Mouse (Mus musculus): ENCODE results near the gene Phf10. TPM values are rescaled to one million over a fixed set of nuclear protein-coding genes. Genes with fewer than 3 reads are reported as not detected.
A peak's percentile ranks its signal among the peaks of the same experiment; 100 is the strongest.

The Phf10 gene
- polyA plus RNA-seq, 1 experiment from 2014 or later: 24.5 TPM

DNA sequence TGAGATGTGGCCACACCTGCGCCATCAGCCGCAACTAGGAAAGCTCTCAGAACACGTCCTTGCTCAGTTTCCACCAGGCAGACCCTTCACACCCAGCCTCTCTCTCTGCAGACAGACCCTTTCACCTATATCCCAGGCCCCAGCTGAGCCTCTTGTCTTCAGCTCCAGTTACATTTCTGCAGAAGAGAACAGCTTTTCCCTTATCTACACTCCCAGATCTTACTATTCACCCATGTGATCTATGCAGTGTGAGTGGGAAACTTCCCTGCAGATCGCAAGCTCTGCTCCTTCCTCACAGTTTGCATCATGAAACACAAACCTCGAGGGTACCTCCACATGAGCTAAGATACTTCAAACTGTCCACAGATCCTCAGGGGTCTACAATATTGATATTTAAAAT, 29.6 kb downstream of the Phf10 start:
- no peak for DNase-seq (ENCODE audit: low spot score)
- Histone ChIP-seq H3K4me3 (no peak overlapping the region), H3K4me1 (replicated peaks) (no peaks in the 10 kb centered on the region), H3K36me3 (no peaks in the 10 kb centered on the region), H3K27me3 (ENCODE audit: insufficient read depth, poor library complexity, severe bottlenecking) (no peaks in the 10 kb centered on the region), H3K27ac (no peak overlapping the region), H3K9me3 (no peaks in the 10 kb centered on the region)
- WGBS: 84% methylated on average over 5 of the region's 5 CpGs

DNA sequence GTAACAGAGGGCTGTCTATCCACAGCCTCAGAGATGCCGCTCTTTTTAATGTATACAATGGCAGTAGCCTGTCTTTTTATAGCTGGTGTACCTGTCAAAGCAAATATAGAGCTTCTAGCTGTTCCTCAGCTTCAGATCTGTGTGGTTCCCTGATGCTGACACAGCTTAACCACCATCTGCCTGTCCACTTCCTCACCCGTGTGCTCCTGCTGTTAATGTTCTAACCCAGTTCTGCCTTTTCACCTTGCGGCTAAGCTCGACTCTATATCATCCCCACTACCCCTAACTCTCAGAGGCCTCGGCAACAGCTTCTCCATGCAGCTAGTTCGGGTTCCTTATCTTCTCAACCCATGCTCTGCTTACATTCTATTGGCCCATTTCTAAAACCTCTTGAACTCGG, 30.4 kb downstream of the Phf10 start:
- WGBS: 90% methylated on average over 7 of the region's 7 CpGs
- Histone ChIP-seq H3K27ac (no peak overlapping the region), H3K4me3 (no peak overlapping the region), H3K9me3 (no peaks in the 10 kb centered on the region), H3K27me3 (ENCODE audit: insufficient read depth, poor library complexity, severe bottlenecking) (no peaks in the 10 kb centered on the region), H3K4me1 (replicated peaks) (no peaks in the 10 kb centered on the region), H3K36me3 (no peaks in the 10 kb centered on the region)
- no peak for DNase-seq (ENCODE audit: low spot score)

DNA sequence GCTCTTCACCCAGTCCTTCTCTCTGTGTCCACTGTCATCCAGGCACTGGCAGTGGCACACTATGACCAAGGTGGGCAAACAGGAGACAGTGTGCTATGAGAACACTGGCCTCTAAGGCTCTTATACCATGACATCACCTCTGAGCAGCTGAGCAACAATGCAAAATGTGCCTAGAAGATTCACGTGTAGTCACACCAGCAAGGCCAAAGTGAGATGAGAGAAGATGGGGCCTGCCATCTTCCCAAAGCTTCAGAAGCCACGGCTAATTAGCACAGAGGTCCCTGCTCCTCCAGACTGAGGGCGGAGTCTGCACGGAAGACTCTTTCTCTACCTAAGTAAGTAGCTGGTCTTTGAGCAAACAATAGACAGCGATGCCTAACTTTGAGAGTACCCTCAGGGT, 32.4 kb downstream of the Phf10 start:
- no peaks in the 10 kb centered on the region for H3K9me3 ChIP-seq
- no peaks in the 10 kb centered on the region for H3K27me3 ChIP-seq (ENCODE audit: insufficient read depth, poor library complexity, severe bottlenecking)
- DNase-seq (ENCODE audit: low spot score): no peak
- H3K36me3 ChIP-seq: no peaks in the 10 kb centered on the region
- no peak overlapping the region for H3K4me3 ChIP-seq
- H3K27ac ChIP-seq: no peak overlapping the region
- 80% methylated on average over 5 of the region's 5 CpGs for WGBS
- no peaks in the 10 kb centered on the region for H3K4me1 ChIP-seq (replicated peaks)

DNA sequence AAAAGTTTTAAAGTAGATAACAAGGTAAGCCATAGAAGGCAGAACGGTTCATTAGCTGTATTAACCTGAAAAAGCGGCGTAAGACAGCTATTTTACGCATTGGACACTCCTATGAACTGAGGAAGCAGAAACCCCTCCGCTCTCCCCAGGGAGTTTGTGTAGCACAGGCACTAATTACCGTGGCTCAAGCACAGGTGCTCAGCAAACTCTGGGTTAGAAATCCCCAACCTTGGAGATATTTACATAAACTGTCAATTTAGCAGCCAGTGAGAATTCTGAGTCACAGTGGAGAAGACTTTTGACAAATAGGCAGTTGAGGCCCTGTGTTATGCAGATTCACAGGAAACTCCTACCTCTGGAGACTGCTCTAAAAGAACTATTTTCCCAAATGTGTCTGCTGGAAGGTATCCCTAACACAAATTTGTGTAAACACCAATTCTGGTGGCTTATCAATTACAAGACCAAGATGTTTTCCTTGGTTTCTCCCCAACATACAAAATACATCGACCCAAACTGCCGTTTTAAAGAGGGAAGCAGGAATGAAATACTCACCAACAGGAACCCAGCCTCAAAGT, 33.3 kb downstream of the Phf10 start:
- 86% methylated on average over 8 of the region's 8 CpGs for WGBS
- Histone ChIP-seq H3K4me3 (no peak overlapping the region), H3K27ac (no peak overlapping the region), H3K9me3 (no peaks in the 10 kb centered on the region), H3K27me3 (ENCODE audit: insufficient read depth, poor library complexity, severe bottlenecking) (no peaks in the 10 kb centered on the region), H3K4me1 (replicated peaks) (no peaks in the 10 kb centered on the region), H3K36me3 (no peaks in the 10 kb centered on the region)
- no peak for DNase-seq (ENCODE audit: low spot score)

GRCm38 (mm10) chr17:14921582-14921981, 39.5 kb downstream of the Phf10 start:
- DNase-seq (ENCODE audit: low spot score): no peak
- H3K36me3 ChIP-seq: no peaks in the 10 kb centered on the region
- no peak overlapping the region for H3K4me3 ChIP-seq
- no peaks in the 10 kb centered on the region for H3K27me3 ChIP-seq (ENCODE audit: insufficient read depth, poor library complexity, severe bottlenecking)
- 70% methylated on average over 6 of the region's 6 CpGs for WGBS
- H3K9me3 ChIP-seq: no peaks in the 10 kb centered on the region
- no peak overlapping the region for H3K27ac ChIP-seq
- H3K4me1 ChIP-seq (replicated peaks): no peaks in the 10 kb centered on the region

- no peak overlapping the region for H3K27ac ChIP-seq
- no peaks in the 10 kb centered on the region for H3K4me1 ChIP-seq (replicated peaks)
- H3K27me3 ChIP-seq (ENCODE audit: insufficient read depth, poor library complexity, severe bottlenecking): no peaks in the 10 kb centered on the region
- no peaks in the 10 kb centered on the region for H3K9me3 ChIP-seq
- no peak overlapping the region for H3K4me3 ChIP-seq
- no peaks in the 10 kb centered on the region for H3K36me3 ChIP-seq
- DNase-seq (ENCODE audit: low spot score): no peak
- WGBS: 91% methylated on average over 8 of the region's 8 CpGs
These were observed 43.2 kb downstream of the Phf10 start for GRCm38 (mm10) chr17:14917866-14918265.

DNA sequence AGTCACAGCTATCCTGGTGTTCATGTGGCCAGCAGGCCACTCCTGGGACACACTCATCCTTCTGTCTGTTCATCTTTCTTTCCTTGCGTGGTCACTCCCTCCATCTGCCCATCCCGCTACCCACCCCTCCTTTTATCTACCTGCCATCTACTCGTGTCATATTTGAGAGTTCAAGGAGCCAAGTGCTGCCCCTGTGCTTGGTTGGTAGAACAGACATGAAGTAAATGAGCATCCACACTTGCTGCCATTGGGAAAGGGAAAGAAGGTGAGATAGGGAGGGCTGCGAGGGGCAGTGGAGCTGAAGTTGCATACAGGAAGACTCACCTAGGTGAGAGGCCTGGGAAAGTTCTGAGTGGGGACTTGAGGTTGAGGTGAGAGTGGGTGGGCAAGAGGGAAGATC, 46.7 kb downstream of the Phf10 start:
- no peaks in the 10 kb centered on the region for H3K36me3 ChIP-seq
- no peak for DNase-seq (ENCODE audit: low spot score)
- H3K27ac ChIP-seq: no peak overlapping the region
- no peaks in the 10 kb centered on the region for H3K27me3 ChIP-seq (ENCODE audit: insufficient read depth, poor library complexity, severe bottlenecking)
- H3K4me3 ChIP-seq: no peak overlapping the region
- 87% methylated on average over 4 of the region's 4 CpGs for WGBS
- no peaks in the 10 kb centered on the region for H3K4me1 ChIP-seq (replicated peaks)
- no peaks in the 10 kb centered on the region for H3K9me3 ChIP-seq

- WGBS: 85% methylated on average over 8 of the region's 8 CpGs
These were observed 48.1 kb downstream of the Phf10 start for GRCm38 (mm10) chr17:14912981-14913380.

DNA sequence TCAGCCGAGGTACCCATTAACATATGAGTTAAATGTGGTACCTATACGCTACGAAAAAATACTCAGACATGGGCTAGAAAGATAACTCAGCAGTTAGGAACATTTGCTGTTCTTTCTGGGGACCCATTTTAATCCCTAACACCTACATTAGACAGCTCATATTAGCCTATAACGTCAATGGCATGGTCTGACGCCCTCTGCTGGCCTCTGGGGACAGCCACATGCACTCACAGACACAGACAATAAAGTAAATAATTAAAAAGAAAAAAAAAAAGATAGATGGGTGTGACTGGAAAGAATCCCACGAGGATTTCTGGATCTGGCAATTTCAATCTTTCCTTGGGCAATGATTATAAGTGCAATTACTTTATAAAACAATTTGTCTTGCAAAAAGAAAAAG, 48.7 kb downstream of the Phf10 start:
- H3K36me3 ChIP-seq: no peaks in the 10 kb centered on the region
- no peak overlapping the region for H3K27ac ChIP-seq
- no peaks in the 10 kb centered on the region for H3K9me3 ChIP-seq
- WGBS: 55% methylated on average over 6 of the region's 6 CpGs
- no peak for DNase-seq (ENCODE audit: low spot score)
- H3K4me3 ChIP-seq: no peak overlapping the region
- H3K27me3 ChIP-seq (ENCODE audit: insufficient read depth, poor library complexity, severe bottlenecking): no peaks in the 10 kb centered on the region
- H3K4me1 ChIP-seq (replicated peaks): no peaks in the 10 kb centered on the region

More at GRCm38 (mm10) chr17:14912981-14913380, 48.1 kb downstream of the Phf10 start:
- H3K27ac ChIP-seq: no peak overlapping the region
- H3K4me3 ChIP-seq: no peak overlapping the region
- H3K4me1 ChIP-seq (replicated peaks): no peaks in the 10 kb centered on the region
- no peaks in the 10 kb centered on the region for H3K36me3 ChIP-seq
- H3K9me3 ChIP-seq: no peaks in the 10 kb centered on the region
- no peak for DNase-seq (ENCODE audit: low spot score)
- H3K27me3 ChIP-seq (ENCODE audit: insufficient read depth, poor library complexity, severe bottlenecking): no peaks in the 10 kb centered on the region

GRCm38 (mm10) chr17:14910771-14911170, 50.3 kb downstream of the Phf10 start:
- DNase-seq (ENCODE audit: low spot score): no peak
- H3K4me3 ChIP-seq: no peak overlapping the region
- H3K9me3 ChIP-seq: no peaks in the 10 kb centered on the region
- no peaks in the 10 kb centered on the region for H3K36me3 ChIP-seq
- H3K4me1 ChIP-seq (replicated peaks): no peaks in the 10 kb centered on the region
- H3K27ac ChIP-seq: no peak overlapping the region
- no peaks in the 10 kb centered on the region for H3K27me3 ChIP-seq (ENCODE audit: insufficient read depth, poor library complexity, severe bottlenecking)
- 92% methylated on average over 5 of the region's 5 CpGs for WGBS

DNA sequence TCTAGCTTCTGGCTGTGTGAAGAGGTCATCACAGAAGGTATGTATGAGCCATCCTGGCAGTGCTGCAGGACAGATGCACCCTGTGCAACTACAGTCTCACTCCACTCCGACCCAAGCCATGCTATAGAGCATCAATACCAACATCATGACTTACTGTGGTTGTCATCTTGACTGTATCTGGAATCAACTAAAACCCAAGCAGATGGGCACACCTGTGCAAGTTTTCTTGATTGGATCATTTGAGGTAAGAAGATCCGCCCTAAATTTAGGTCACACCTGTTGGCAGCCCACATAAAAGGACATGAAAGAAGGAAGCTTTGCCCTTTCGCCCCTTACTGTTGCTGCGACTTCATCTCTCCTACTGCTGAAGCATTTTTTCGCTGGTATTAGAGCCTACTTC, 51.7 kb downstream of the Phf10 start:
- no peak overlapping the region for H3K4me3 ChIP-seq
- no peaks in the 10 kb centered on the region for H3K36me3 ChIP-seq
- no peaks in the 10 kb centered on the region for H3K4me1 ChIP-seq (replicated peaks)

GRCm38 (mm10) chr17:14907136-14907535, 53.9 kb downstream of the Phf10 start:
- Histone ChIP-seq H3K4me3 (no peak overlapping the region), H3K36me3 (no peaks in the 10 kb centered on the region), H3K27me3 (ENCODE audit: insufficient read depth, poor library complexity, severe bottlenecking) (no peaks in the 10 kb centered on the region), H3K9me3 (no peaks in the 10 kb centered on the region), H3K4me1 (replicated peaks) (no peaks in the 10 kb centered on the region), H3K27ac (no peak overlapping the region)
- WGBS: 76% methylated on average over 12 of the region's 12 CpGs
- no peak for DNase-seq (ENCODE audit: low spot score)

More for the DNA sequence above, 51.7 kb downstream of the Phf10 start:
- Histone ChIP-seq H3K9me3 (no peaks in the 10 kb centered on the region), H3K27ac (no peak overlapping the region), H3K27me3 (ENCODE audit: insufficient read depth, poor library complexity, severe bottlenecking) (no peaks in the 10 kb centered on the region)
- no peak for DNase-seq (ENCODE audit: low spot score)
- 90% methylated on average over 5 of the region's 5 CpGs for WGBS

DNA sequence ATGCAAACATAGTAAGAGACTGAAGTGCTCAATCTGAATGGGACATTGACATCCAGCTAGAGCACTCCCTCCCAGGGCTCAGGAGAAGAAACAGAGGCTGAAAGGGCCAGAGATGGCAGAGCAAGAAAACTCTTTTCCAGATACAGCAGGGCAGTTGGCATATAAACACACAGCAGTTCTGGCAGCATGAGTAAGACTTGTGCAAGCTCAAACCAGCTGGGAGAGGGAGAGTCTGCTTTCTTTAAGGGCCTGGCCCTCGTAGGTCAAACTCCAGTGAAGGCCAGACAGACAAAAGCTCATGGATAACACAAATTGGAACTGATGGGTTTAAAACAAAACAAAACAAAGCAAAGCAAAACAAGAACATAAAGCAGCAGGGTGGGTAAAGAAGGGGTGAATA, 54.5 kb downstream of the Phf10 start:
- DNase-seq (ENCODE audit: low spot score): no peak
- no peaks in the 10 kb centered on the region for H3K36me3 ChIP-seq
- H3K9me3 ChIP-seq: no peaks in the 10 kb centered on the region
- no peak overlapping the region for H3K4me3 ChIP-seq
- no peaks in the 10 kb centered on the region for H3K4me1 ChIP-seq (replicated peaks)
- H3K27me3 ChIP-seq (ENCODE audit: insufficient read depth, poor library complexity, severe bottlenecking): no peaks in the 10 kb centered on the region
- WGBS: 50% methylated on average over 1 of the region's 1 CpGs
- H3K27ac ChIP-seq: no peak overlapping the region

DNA sequence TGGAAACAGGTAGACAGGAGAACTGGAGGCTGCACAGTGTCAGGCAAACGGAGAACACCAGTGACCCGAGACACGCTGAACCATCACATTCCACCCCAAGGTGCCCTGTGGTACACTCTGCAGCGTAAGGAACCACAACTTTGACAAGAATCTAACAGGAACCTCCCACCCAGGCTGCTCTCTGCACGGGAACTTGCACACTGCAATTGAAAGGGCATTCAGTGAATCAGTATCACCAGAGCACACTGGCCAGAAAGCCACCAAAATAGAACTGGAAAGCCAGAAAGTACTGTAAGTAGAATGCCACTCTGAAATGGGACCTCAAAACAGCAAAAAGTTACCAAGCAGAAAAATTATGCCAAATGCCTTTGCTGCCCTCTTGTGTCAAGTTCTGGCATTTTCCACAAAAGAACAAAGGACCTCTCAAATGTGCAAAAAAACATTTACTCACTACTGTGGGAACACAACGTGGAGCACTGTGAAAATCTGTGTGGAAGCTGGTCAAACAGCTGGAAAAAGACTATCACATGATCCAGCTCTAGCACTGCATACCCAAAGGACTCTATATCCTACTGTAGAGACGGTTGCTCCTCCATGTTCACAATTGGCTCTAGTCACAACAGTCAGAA, 56.3 kb downstream of the Phf10 start:
- H3K36me3 ChIP-seq: no peaks in the 10 kb centered on the region

More for the DNA sequence above, 56.3 kb downstream of the Phf10 start:
- 61% methylated on average over 7 of the region's 7 CpGs for WGBS
- Histone ChIP-seq H3K27ac (peak overlapping the region; percentile 78; the same call in 1 of the 2 replicates), H3K9me3 (no peaks in the 10 kb centered on the region), H3K4me1 (replicated peaks) (no peaks in the 10 kb centered on the region), H3K27me3 (ENCODE audit: insufficient read depth, poor library complexity, severe bottlenecking) (no peaks in the 10 kb centered on the region), H3K4me3 (no peak overlapping the region)
- DNase-seq (ENCODE audit: low spot score): peak; percentile 57

All from hindbrain, embryonic 10.5 days (tissue).